Mouse (Mus musculus) heart, embryonic 16.5 days (tissue): ENCODE data around the gene Mtch1. TPM values are rescaled to one million over a fixed set of nuclear protein-coding genes. Genes with fewer than 3 reads are reported as not detected.

Experiments used
- ATAC-seq: fragments of 200-750 bp; cut with Nextera tagmentation; replicated peaks from 2 replicates; pipeline ENCODE4 v1.8.0; 2017; ENCODE audit warnings: moderate number of reproducible peaks; ENCODE audit not compliant: insufficient read depth, low FRiP score; ENCODE audit errors: extremely low read depth
- H3K27ac ChIP-seq: fragments of 300-500 bp; sonication (generic); 2 replicates; pipeline ENCODE4 v1.5.1; 2014; ENCODE audit warnings: mild to moderate bottlenecking, low read length, control low read depth, moderate library complexity
- H3K27me3 ChIP-seq: fragments of 300-500 bp; sonication (generic); 2 replicates; pipeline ENCODE4 v1.6.1; 2014; ENCODE audit warnings: low read length, mixed read lengths; ENCODE audit not compliant: control insufficient read depth, insufficient read depth
- H3K36me3 ChIP-seq: fragments of 300-500 bp; sonication (generic); 2 replicates; pipeline ENCODE4 v1.6.1; 2014; ENCODE audit not compliant: control insufficient read depth, insufficient read depth
- H3K4me1 ChIP-seq: fragments of 300-500 bp; sonication (generic); 2 replicates; pipeline ENCODE4 v1.6.1; 2014; ENCODE audit warnings: low read length, mixed read lengths; ENCODE audit not compliant: control insufficient read depth, insufficient read depth
- H3K4me2 ChIP-seq: fragments of 300-500 bp; sonication (generic); 2 replicates; pipeline ENCODE4 v1.6.1; 2014; ENCODE audit warnings: low read depth, mild to moderate bottlenecking, control low read depth, low read length
- H3K4me3 ChIP-seq: fragments of 300-500 bp; sonication (generic); 2 replicates; pipeline ENCODE4 v1.5.1; 2014; ENCODE audit warnings: mild to moderate bottlenecking, control low read depth, low read length
- H3K9ac ChIP-seq: fragments of 300-500 bp; sonication (generic); 2 replicates; pipeline ENCODE4 v1.6.1; 2014; ENCODE audit warnings: low read length, control low read depth
- H3K9me3 ChIP-seq: fragments of 300-500 bp; sonication (generic); replicated peaks from 2 replicates; pipeline ENCODE4 v1.6.1; 2016; ENCODE audit warnings: low read length; ENCODE audit not compliant: control insufficient read depth
- WGBS: fragments of 180-500 bp; shearing (Covaris S2); extraction: QIAGEN DNeasy Blood & Tissue Kit; methylation state at CpG from one replicate; pipeline ENCODE4 v1.1.7; 2014; 5-methylcytosine and 5-hydroxymethylcytosine counted together
- polyA plus RNA-seq: library from polyadenylated mRNA; unstranded; fragments of >200 nt; fragmentation: Nextera tagmentation; extraction: Ambion mirVana; gene quantifications from 2 replicates; pipeline ENCODE4 v1.2.1, GENCODE M21; 2015

The Mtch1 gene
- polyA plus RNA-seq, 1 experiment from 2014 or later: 220 TPM

DNA sequence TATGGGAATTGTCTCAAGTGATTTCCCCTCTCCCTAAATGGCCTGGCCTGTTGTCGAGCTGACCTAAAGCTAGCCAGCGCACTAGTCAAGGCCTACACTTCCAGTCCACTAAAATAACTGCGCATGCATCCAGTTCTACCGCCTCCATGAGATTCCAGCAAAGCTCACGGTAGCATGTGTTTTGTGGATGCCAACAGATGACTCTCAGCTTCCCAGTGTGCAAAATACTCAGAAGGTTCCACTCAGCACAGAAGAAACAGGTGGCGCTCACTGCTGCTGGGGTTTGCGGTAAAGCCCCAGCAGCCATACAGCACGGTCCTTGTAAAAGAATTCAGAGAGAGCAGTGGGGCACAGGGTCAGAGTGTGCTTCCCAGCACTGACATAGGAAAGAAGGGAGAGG, 36.1 kb downstream of the Mtch1 start:
- H3K4me1 ChIP-seq: no peaks in the 10 kb centered on the region
- no peak overlapping the region for H3K4me3 ChIP-seq
- 0 out of 2 replicates have a peak, but pooled peaks cover 3% of the 10 kb centered on the region for H3K36me3 ChIP-seq
- WGBS: 81% methylated on average over 8 of the region's 8 CpGs
- H3K27me3 ChIP-seq: no peaks in the 10 kb centered on the region
- no peak overlapping the region for H3K4me2 ChIP-seq
- H3K9me3 ChIP-seq: peaks cover 6% of the 10 kb centered on the region
- no peak overlapping the region for H3K27ac ChIP-seq
- no peak overlapping the region for H3K9ac ChIP-seq
- ATAC-seq: no peak

DNA sequence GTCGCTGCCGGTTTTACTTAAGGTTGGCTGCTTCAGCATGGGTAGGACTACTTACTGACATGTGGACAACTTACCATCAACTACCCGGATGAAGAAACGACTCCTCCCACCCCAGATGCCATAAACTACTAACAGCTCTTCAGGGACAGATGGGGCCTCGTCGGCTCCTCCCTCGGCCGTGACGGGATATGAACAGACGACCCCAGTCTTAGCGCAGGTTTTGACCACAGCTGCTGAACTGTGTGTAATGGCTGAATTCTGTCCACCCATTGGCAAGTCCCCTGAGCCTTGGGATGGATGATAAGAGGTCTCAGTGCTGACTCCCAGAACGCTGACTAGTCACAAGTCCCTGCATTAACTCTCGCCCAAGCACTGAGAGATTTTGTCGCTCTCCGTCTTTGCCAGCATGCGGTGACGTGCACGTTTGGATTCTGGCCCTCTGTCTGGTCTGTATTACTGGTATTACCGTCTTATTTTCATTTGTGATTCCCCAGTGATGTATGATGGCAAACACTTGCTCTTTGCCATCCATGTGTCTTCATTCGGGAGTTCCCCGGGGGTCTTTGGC, 37.6 kb downstream of the Mtch1 start:
- no peak overlapping the region for H3K4me2 ChIP-seq
- WGBS: 72% methylated on average over 21 of the region's 21 CpGs
- no peaks in the 10 kb centered on the region for H3K27me3 ChIP-seq
- H3K36me3 ChIP-seq: 0 out of 2 replicates have a peak, but pooled peaks cover 3% of the 10 kb centered on the region
- H3K9ac ChIP-seq: no peak overlapping the region
- H3K9me3 ChIP-seq: peaks cover 6% of the 10 kb centered on the region
- no peak overlapping the region for H3K4me3 ChIP-seq
- no peak overlapping the region for H3K27ac ChIP-seq
- ATAC-seq: no peak
- peaks cover 9% of the 10 kb centered on the region for H3K4me1 ChIP-seq

GRCm38 (mm10) chr17:29305871-29306270, 41.9 kb downstream of the Mtch1 start:
- Histone ChIP-seq H3K36me3 (peaks cover 8% of the 10 kb centered on the region), H3K9me3 (no peaks in the 10 kb centered on the region), H3K4me3 (no peak overlapping the region), H3K9ac (peak overlapping the region; percentile 34; the same call in 1 of the 2 replicates), H3K4me1 (peaks cover 16% of the 10 kb centered on the region), H3K4me2 (no peak overlapping the region), H3K27me3 (no peaks in the 10 kb centered on the region), H3K27ac (no peak overlapping the region)
- no peak for ATAC-seq
- 54% methylated on average over 7 of the region's 7 CpGs for WGBS

GRCm38 (mm10) chr17:29305058-29305806, 42.5 kb downstream of the Mtch1 start:
- WGBS: 16% methylated on average over 15 of the region's 15 CpGs
- Histone ChIP-seq H3K27ac (no peak overlapping the region; the same call in 1 of the 2 replicates), H3K4me2 (0 out of 2 replicates have a peak overlapping the region, but pooled peaks have one; percentile 4), H3K4me1 (peaks cover 16% of the 10 kb centered on the region), H3K36me3 (peaks cover 12% of the 10 kb centered on the region), H3K9me3 (no peaks in the 10 kb centered on the region), H3K4me3 (no peak overlapping the region), H3K27me3 (no peaks in the 10 kb centered on the region), H3K9ac (no peak overlapping the region)
- no peak for ATAC-seq

DNA sequence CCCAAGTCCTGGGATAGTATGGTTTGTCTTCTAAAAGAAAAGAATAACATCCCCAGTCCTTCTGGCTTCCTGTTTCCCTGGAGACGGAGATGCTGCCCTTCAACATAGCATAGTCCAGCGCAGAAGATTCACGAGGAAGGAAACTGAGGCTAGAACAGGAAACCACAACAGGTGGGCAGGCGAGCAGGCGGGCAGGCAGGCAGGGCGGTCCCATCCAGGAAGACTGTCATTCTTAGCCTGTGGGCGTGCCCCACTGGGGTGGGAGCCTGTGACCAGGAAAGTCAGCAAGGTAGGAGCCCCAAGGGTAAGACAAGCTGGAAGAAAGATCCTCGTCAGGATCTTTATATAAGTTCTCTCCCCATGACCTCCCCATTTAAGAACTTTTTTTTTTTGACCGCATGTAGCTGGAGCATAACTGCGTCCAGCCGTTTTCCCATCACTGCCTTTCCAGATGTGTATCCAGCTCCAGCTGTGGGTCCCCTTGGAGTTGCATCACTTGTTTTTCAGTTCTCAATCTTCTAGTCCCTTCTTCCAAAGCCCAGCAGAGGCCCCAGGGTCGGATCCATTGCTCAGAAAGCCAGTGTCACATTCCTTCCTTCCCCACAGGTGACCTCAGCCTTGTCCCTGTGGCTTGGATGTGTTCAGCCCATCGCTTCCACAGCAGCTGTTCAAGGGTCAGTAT, 43.2 kb downstream of the Mtch1 start:
- H3K36me3 ChIP-seq: peaks cover 14% of the 10 kb centered on the region
- H3K9me3 ChIP-seq: no peaks in the 10 kb centered on the region
- H3K27ac ChIP-seq: no peak overlapping the region; the same call in 1 of the 2 replicates
- ATAC-seq: no peak
- no peaks in the 10 kb centered on the region for H3K27me3 ChIP-seq
- WGBS: 50% methylated on average over 13 of the region's 13 CpGs
- H3K4me1 ChIP-seq: peaks cover 19% of the 10 kb centered on the region
- H3K4me3 ChIP-seq: no peak overlapping the region
- H3K9ac ChIP-seq: no peak overlapping the region
- H3K4me2 ChIP-seq: no peak overlapping the region

- no peak overlapping the region for H3K4me3 ChIP-seq
- 82% methylated on average over 3 of the region's 3 CpGs for WGBS
- no peak overlapping the region for H3K27ac ChIP-seq
- H3K9me3 ChIP-seq: no peaks in the 10 kb centered on the region
- H3K4me2 ChIP-seq: no peak overlapping the region
- H3K27me3 ChIP-seq: no peaks in the 10 kb centered on the region
- peaks cover 14% of the 10 kb centered on the region for H3K36me3 ChIP-seq
- no peak for ATAC-seq
- H3K4me1 ChIP-seq: peaks cover 19% of the 10 kb centered on the region
- no peak overlapping the region for H3K9ac ChIP-seq
Observed at GRCm38 (mm10) chr17:29303856-29304255, 43.9 kb downstream of the Mtch1 start.

GRCm38 (mm10) chr17:29303087-29303486, 44.6 kb downstream of the Mtch1 start:
- Histone ChIP-seq H3K9ac (no peak overlapping the region), H3K27ac (no peak overlapping the region), H3K9me3 (no peaks in the 10 kb centered on the region), H3K36me3 (peaks cover 19% of the 10 kb centered on the region), H3K4me1 (peaks cover 19% of the 10 kb centered on the region), H3K27me3 (no peaks in the 10 kb centered on the region), H3K4me2 (no peak overlapping the region), H3K4me3 (no peak overlapping the region)
- no peak for ATAC-seq
- WGBS: 62% methylated on average over 3 of the region's 3 CpGs

- Histone ChIP-seq H3K4me1 (peaks cover 19% of the 10 kb centered on the region), H3K9me3 (no peaks in the 10 kb centered on the region), H3K27ac (no peak overlapping the region), H3K4me2 (no peak overlapping the region), H3K27me3 (no peaks in the 10 kb centered on the region), H3K36me3 (peaks cover 19% of the 10 kb centered on the region), H3K9ac (no peak overlapping the region), H3K4me3 (no peak overlapping the region)
- WGBS: 57% methylated on average over 5 of the region's 5 CpGs
- ATAC-seq: no peak
Observed at GRCm38 (mm10) chr17:29302149-29302548, 45.6 kb downstream of the Mtch1 start.

DNA sequence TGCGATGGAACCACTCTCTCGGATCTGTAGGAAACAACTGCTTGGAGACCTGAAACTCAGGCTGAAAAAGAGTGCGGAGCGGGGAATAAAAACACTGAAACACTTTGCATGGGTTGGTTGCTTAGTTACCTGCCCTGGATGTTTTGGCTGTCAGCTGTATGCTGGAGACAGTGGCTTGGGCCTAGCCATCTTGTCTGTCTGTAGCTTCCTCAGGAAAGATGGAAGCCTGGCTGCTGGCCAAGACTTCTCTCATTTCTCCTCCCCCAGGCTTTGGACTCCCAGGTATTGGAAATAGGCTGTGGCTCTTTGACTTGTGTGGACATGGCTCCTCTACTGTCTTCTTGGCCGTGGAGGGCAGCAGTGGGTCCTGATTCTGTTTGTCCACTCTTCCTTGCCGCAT, 46.3 kb downstream of the Mtch1 start:
- H3K9me3 ChIP-seq: no peaks in the 10 kb centered on the region
- 87% methylated on average over 6 of the region's 6 CpGs for WGBS
- no peak for ATAC-seq
- peaks cover 19% of the 10 kb centered on the region for H3K36me3 ChIP-seq
- H3K4me2 ChIP-seq: no peak overlapping the region
- H3K27me3 ChIP-seq: no peaks in the 10 kb centered on the region
- peaks cover 19% of the 10 kb centered on the region for H3K4me1 ChIP-seq
- H3K27ac ChIP-seq: no peak overlapping the region
- no peak overlapping the region for H3K4me3 ChIP-seq
- H3K9ac ChIP-seq: no peak overlapping the region
